Mouse (Mus musculus) CH12.LX (cell line): ENCODE measurements around the gene Hist1h2bc. TPM values are rescaled to one million over a fixed set of nuclear protein-coding genes. Genes with fewer than 3 reads are reported as not detected.

Experiments used
- DNase-seq: peaks from one replicate; pipeline ENCODE4 v3.0.0-alpha.2; 2013; ENCODE audit errors: extremely low read depth
- H3K27ac ChIP-seq: 2 replicates; pipeline ENCODE4 v1.5.1; 2012; ENCODE audit warnings: low read depth, mild to moderate bottlenecking, control low read depth, moderate library complexity; ENCODE audit not compliant: insufficient read depth
- H3K27me3 ChIP-seq: replicated peaks from 2 replicates; pipeline ENCODE3; 2012; ENCODE audit warnings: inconsistent platforms
- H3K36me3 ChIP-seq, 2 experiments: replicated peaks in 1 of 2; 2 replicates each; pipeline versions ENCODE3 to v1.6.1; 2012; ENCODE audit warnings: inconsistent platforms in 1 of 2, low read length in 1 of 2, mild to moderate bottlenecking in 1 of 2, mixed read lengths in 1 of 2, moderate library complexity in 1 of 2; ENCODE audit not compliant: control insufficient read depth in 1 of 2, insufficient read depth in 1 of 2
- H3K4me1 ChIP-seq, 2 experiments: 2 replicates each; pipeline ENCODE4 v1.6.1; 2012; ENCODE audit warnings: inconsistent platforms in 1 of 2, moderate library complexity in 1 of 2; ENCODE audit not compliant: insufficient read depth in 2 of 2, control insufficient read depth in 1 of 2
- H3K4me2 ChIP-seq: 2 replicates; pipeline ENCODE4 v1.6.1; 2012; ENCODE audit warnings: low read depth, mild to moderate bottlenecking, control low read depth; ENCODE audit not compliant: poor library complexity, insufficient read depth, severe bottlenecking
- H3K4me3 ChIP-seq, 3 experiments: fragments of 150-350 bp in 1 of 3; sonication (generic) in 1 of 3; replicated peaks in 1 of 3; 2 replicates each; pipeline versions ENCODE3 to v1.5.1; 2011 to 2012; ENCODE audit warnings: low read depth in 2 of 3, low read length in 2 of 3, mild to moderate bottlenecking in 2 of 3, moderate library complexity in 2 of 3, control low read depth in 1 of 3, improper control_type of control experiment in 1 of 3, inconsistent platforms in 1 of 3, mixed read lengths in 1 of 3; ENCODE audit not compliant: poor library complexity in 1 of 3
- H3K79me2 ChIP-seq: replicated peaks from 2 replicates; pipeline ENCODE4 v1.6.1; 2012; ENCODE audit warnings: mild to moderate bottlenecking, moderate library complexity; ENCODE audit not compliant: control insufficient read depth, poor library complexity, insufficient read depth, severe bottlenecking; ENCODE audit errors: extremely low read depth
- H3K9ac ChIP-seq: 2 replicates; pipeline ENCODE4 v1.6.1; 2012; ENCODE audit warnings: low read depth, mild to moderate bottlenecking, control low read depth, moderate library complexity; ENCODE audit not compliant: insufficient read depth
- H3K9me3 ChIP-seq: replicated peaks from 2 replicates; pipeline ENCODE3; 2012; ENCODE audit warnings: low read length, inconsistent platforms, mixed read lengths
- BHLHE40 ChIP-seq: IDR thresholded peaks from 2 replicates; pipeline ENCODE4 v1.6.1; 2011; ENCODE audit warnings: mild to moderate bottlenecking, low read depth, low read length, improper control_type of control experiment
- EP300 ChIP-seq: IDR thresholded peaks from 2 replicates; pipeline ENCODE4 v1.6.1; 2011; ENCODE audit warnings: low read length, improper control_type of control experiment
- ETS1 ChIP-seq: conservative IDR thresholded peaks from 2 replicates; pipeline ENCODE4 v1.6.1; 2012; ENCODE audit warnings: low read depth, mild to moderate bottlenecking, inconsistent platforms, low read length, improper control_type of control experiment, moderate library complexity
- GABPA ChIP-seq: IDR thresholded peaks from 2 replicates; pipeline ENCODE4 v1.6.1; 2012; ENCODE audit warnings: low read depth, low read length, improper control_type of control experiment, inconsistent platforms; ENCODE audit not compliant: insufficient replicate concordance
- HCFC1 ChIP-seq: IDR thresholded peaks from 2 replicates; pipeline ENCODE4 v1.6.1; 2012; ENCODE audit warnings: low read depth, mild to moderate bottlenecking, inconsistent platforms, low read length, improper control_type of control experiment
- IRF4 ChIP-seq: IDR thresholded peaks from 2 replicates; pipeline ENCODE4 v1.6.1; 2014; ENCODE audit warnings: low read depth, mild to moderate bottlenecking, inconsistent platforms, low read length, improper control_type of control experiment
- JUND ChIP-seq: conservative IDR thresholded peaks from 2 replicates; pipeline ENCODE4 v1.6.1; 2011; ENCODE audit warnings: low read depth, low read length, improper control_type of control experiment
- MAX ChIP-seq: IDR thresholded peaks from 2 replicates; pipeline ENCODE4 v1.6.1; 2011; ENCODE audit warnings: low read length, improper control_type of control experiment
- MYC ChIP-seq: IDR thresholded peaks from 2 replicates; pipeline ENCODE4 v1.6.1; 2011; ENCODE audit warnings: low read depth, mild to moderate bottlenecking, improper control_type of control experiment, low read length
- NELFE ChIP-seq: IDR thresholded peaks from 2 replicates; pipeline ENCODE4 v1.6.1; 2011; ENCODE audit warnings: low read depth, low read length, improper control_type of control experiment
- NRF1 ChIP-seq: IDR thresholded peaks from 2 replicates; pipeline ENCODE4 v1.6.1; 2014; ENCODE audit warnings: low read depth, mild to moderate bottlenecking, inconsistent platforms, low read length, improper control_type of control experiment, moderate library complexity
- RAD21 ChIP-seq: IDR thresholded peaks from 2 replicates; pipeline ENCODE4 v1.6.1; 2011; ENCODE audit warnings: low read depth, mild to moderate bottlenecking, low read length, improper control_type of control experiment, moderate library complexity
- RCOR1 ChIP-seq: conservative IDR thresholded peaks from 2 replicates; pipeline ENCODE4 v1.6.1; 2012; ENCODE audit warnings: low read depth, mild to moderate bottlenecking, inconsistent platforms, low read length, improper control_type of control experiment
- SIN3A ChIP-seq: IDR thresholded peaks from 2 replicates; pipeline ENCODE4 v1.6.1; 2012; ENCODE audit warnings: low read length, improper control_type of control experiment, inconsistent platforms
- ZC3H11A ChIP-seq: IDR thresholded peaks from 2 replicates; pipeline ENCODE4 v1.6.1; 2012; ENCODE audit warnings: low read depth, mild to moderate bottlenecking, inconsistent platforms, low read length, improper control_type of control experiment
- ZKSCAN1 ChIP-seq: IDR thresholded peaks from 2 replicates; pipeline ENCODE4 v1.6.1; 2012; ENCODE audit warnings: low read depth, inconsistent platforms, low read length, improper control_type of control experiment, borderline replicate concordance
- ZMIZ1 ChIP-seq: IDR thresholded peaks from 2 replicates; pipeline ENCODE4 v1.6.1; 2012; ENCODE audit warnings: low read depth, mild to moderate bottlenecking, inconsistent platforms, low read length, improper control_type of control experiment
- ZNF384 ChIP-seq: IDR thresholded peaks from 2 replicates; pipeline ENCODE4 v1.6.1; 2012; ENCODE audit warnings: low read depth, low read length, improper control_type of control experiment, inconsistent platforms
- dilution Hi-C: fragments of 300-500 bp; cut with MboI; formaldehyde crosslinking; loops from 2 replicates; pipeline ENCODE4 v1.14.3; 2020; ENCODE audit warnings: low sequenced_read_pairs; ENCODE audit not compliant: extremely low pct_unique_long_range_greater_than_20kb, extremely low pct_ligation_motif_present
- in situ Hi-C: fragments of 300-500 bp; cut with MboI; formaldehyde crosslinking; loops from 3 replicates; pipeline ENCODE4 v1.14.3; 2019; ENCODE audit warnings: low sequenced_read_pairs, low pct_ligation_motif_present, low pct_unique_long_range_greater_than_20kb, mixed read lengths
- polyA plus RNA-seq: library from polyadenylated mRNA; unstranded; fragments of >175 nt; gene quantifications from 2 replicates; pipeline ENCODE4 v1.2.1, GENCODE M21; 2012; ENCODE audit warnings: low read depth; ENCODE audit not compliant: insufficient read length
- total RNA-seq, 2 experiments: library from RNA; depleted of rRNA; stranded (reverse); fragments of 300-350 nt in 1 of 2; fragments of >200 nt in 1 of 2; gene quantifications; 2 replicates each; pipeline ENCODE4 v1.2.3; 2012 to 2014

The Hist1h2bc gene
- total and polyA plus RNA-seq, 3 experiments = 2.2 to 436 (median 17.4) TPM

DNA sequence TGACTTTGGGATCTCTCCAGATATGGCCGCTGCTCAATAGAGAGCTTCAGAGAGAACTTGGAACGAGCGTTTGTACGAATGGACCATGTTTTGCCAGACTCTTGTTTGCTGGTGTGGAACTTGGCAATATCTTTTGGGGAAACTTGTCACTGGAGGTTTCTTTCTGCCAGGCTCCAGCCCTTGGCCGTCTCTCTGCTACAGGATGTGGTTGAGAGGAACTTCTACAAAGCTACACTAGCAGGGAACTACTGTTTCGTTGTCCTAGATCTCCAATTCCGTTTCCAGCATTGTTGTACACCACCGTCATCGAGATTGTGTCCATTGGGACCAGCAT, 45.2 kb downstream of the Hist1h2bc start:
- in situ Hi-C loops = loop anchor here (10.0 kb wide), 1 partner anchor 94 kb away; no protein-coding TSS in a partner anchor

DNA sequence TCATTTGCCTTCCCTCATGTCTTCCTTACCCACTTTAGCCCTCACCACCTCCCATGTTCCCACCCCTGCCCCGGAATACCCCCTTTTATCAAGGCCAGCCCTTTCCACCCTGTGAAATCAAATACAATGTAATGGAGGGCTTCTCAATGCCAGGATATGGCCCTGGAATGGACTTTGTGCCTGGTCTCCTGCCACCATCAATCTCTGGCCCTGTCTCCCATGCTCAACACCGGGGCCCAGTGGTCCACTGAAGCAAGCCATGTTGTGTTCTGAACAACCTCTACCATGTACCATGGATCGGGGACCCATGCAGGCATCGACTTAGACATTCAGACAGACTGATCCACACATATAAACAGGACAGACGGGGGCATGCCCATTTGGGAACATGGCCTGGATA, 45.7 kb downstream of the Hist1h2bc start:
- no peak overlapping the region for H3K27ac ChIP-seq
- no peak overlapping the region for H3K4me2 ChIP-seq

More for the DNA sequence above, 45.2 kb downstream of the Hist1h2bc start:
- no peak for DNase-seq
- no peaks in the 10 kb centered on the region for H3K27me3 ChIP-seq
- no peaks in the 10 kb centered on the region for H3K36me3 ChIP-seq
- no peak overlapping the region for H3K9ac ChIP-seq
- no peaks in the 10 kb centered on the region for H3K79me2 ChIP-seq
- H3K27ac ChIP-seq = no peak overlapping the region
- no peak overlapping the region for H3K4me2 ChIP-seq
- H3K4me3 ChIP-seq = no peak overlapping the region
- no peaks in the 10 kb centered on the region for H3K9me3 ChIP-seq
- dilution Hi-C loops = no loop called here
- TF ChIP-seq SIN3A (no peak), ZNF384 (no peak), RCOR1 (no peak), EP300 (no peak), MAX (no peak), JUND (no peak), IRF4 (no peak), BHLHE40 (no peak), HCFC1 (no peak), NELFE (no peak), RAD21 (no peak), ETS1 (no peak), NRF1 (no peak), GABPA (no peak), MYC (no peak), ZC3H11A (no peak), ZKSCAN1 (no peak), ZMIZ1 (no peak)
- H3K4me1 ChIP-seq = no peaks in the 10 kb centered on the region

More for the DNA sequence above, 45.7 kb downstream of the Hist1h2bc start:
- no peaks in the 10 kb centered on the region for H3K9me3 ChIP-seq
- no peak for DNase-seq
- no peak for TF ChIP-seq ZNF384
- no peak for TF ChIP-seq RAD21
- TF ChIP-seq GABPA = no peak
- TF ChIP-seq SIN3A = no peak
- no peaks in the 10 kb centered on the region for H3K27me3 ChIP-seq
- H3K79me2 ChIP-seq = no peaks in the 10 kb centered on the region
- H3K4me3 ChIP-seq = no peak overlapping the region
- in situ Hi-C loops = loop anchor here (10.0 kb wide), 1 partner anchor 95 kb away; no protein-coding TSS in a partner anchor
- dilution Hi-C loops = no loop called here
- H3K9ac ChIP-seq = no peak overlapping the region
- H3K36me3 ChIP-seq = no peaks in the 10 kb centered on the region
- no peaks in the 10 kb centered on the region for H3K4me1 ChIP-seq
